Mouse (Mus musculus) embryonic facial prominence, embryonic 12.5 days (tissue): ENCODE measurements around the gene Gstt1. TPM values are rescaled to one million over a fixed set of nuclear protein-coding genes. Genes with fewer than 3 reads are reported as not detected.

Source experiments
- ATAC-seq: fragments of 200-750 bp; cut with Nextera tagmentation; 2 replicates; pipeline ENCODE4 v1.8.0; 2017; ENCODE audit not compliant: insufficient number of reproducible peaks, insufficient read depth, low FRiP score, low TSS enrichment
- H3K27ac ChIP-seq: fragments of 300-500 bp; sonication (generic); 2 replicates; pipeline ENCODE4 v1.5.1; 2016; ENCODE audit warnings: mild to moderate bottlenecking
- H3K27me3 ChIP-seq: fragments of 300-500 bp; sonication (generic); 2 replicates; pipeline ENCODE4 v1.6.1; 2016; ENCODE audit warnings: mild to moderate bottlenecking, moderate library complexity
- H3K36me3 ChIP-seq: fragments of 300-500 bp; sonication (generic); 2 replicates; pipeline ENCODE4 v1.6.1; 2016; ENCODE audit warnings: mild to moderate bottlenecking
- H3K4me1 ChIP-seq: fragments of 300-500 bp; sonication (generic); 2 replicates; pipeline ENCODE4 v1.6.1; 2016
- H3K4me2 ChIP-seq: fragments of 300-500 bp; sonication (generic); replicated peaks from 2 replicates; pipeline ENCODE4 v1.6.1; 2016; ENCODE audit warnings: mild to moderate bottlenecking, moderate library complexity
- H3K4me3 ChIP-seq: fragments of 300-500 bp; sonication (generic); 2 replicates; pipeline ENCODE4 v1.5.1; 2016; ENCODE audit warnings: mild to moderate bottlenecking
- H3K9ac ChIP-seq: fragments of 300-500 bp; sonication (generic); 2 replicates; pipeline ENCODE4 v1.6.1; 2016; ENCODE audit warnings: mild to moderate bottlenecking, moderate library complexity
- H3K9me3 ChIP-seq: fragments of 300-500 bp; sonication (generic); 2 replicates; pipeline ENCODE4 v1.6.1; 2016; ENCODE audit warnings: mild to moderate bottlenecking, moderate library complexity
- WGBS: fragments of 180-500 bp; shearing (Covaris S2); methylation state at CpG from one replicate; pipeline ENCODE4 v1.1.7; 2016; 5-methylcytosine and 5-hydroxymethylcytosine counted together
- polyA plus RNA-seq: library from polyadenylated mRNA; unstranded; fragments of >200 nt; fragmentation: Nextera tagmentation; extraction: Ambion mirVana; gene quantifications from 2 replicates; pipeline ENCODE4 v1.2.1, GENCODE M21; 2016

Gstt1 gene
- polyA plus RNA-seq, 1 experiment from 2014 or later, result 11.0 TPM

- H3K27ac ChIP-seq, result no peak overlapping the region
- H3K27me3 ChIP-seq, result peaks cover 19% of the 10 kb centered on the region; the same call in 1 of the 2 replicates
- H3K4me2 ChIP-seq, result no peak overlapping the region
- no peaks in the 10 kb centered on the region for H3K36me3 ChIP-seq
- WGBS, result 70% methylated on average over 13 of the region's 13 CpGs
- H3K9me3 ChIP-seq, result no peaks in the 10 kb centered on the region
- peaks cover 19% of the 10 kb centered on the region; the same call in 1 of the 2 replicates for H3K4me1 ChIP-seq
- H3K4me3 ChIP-seq, result no peak overlapping the region
- no peak for ATAC-seq
- no peak overlapping the region for H3K9ac ChIP-seq
These were observed 34.0 kb upstream of the Gstt1 start for GRCm38 (mm10) chr10:75832272-75832895.

GRCm38 (mm10) chr10:75830275-75830670 lies 31.9 kb upstream of the Gstt1 start:
- no peak overlapping the region for H3K27ac ChIP-seq
- no peak for ATAC-seq
- 75% methylated on average over 2 of the region's 2 CpGs for WGBS
- H3K4me2 ChIP-seq, result no peak overlapping the region
- peaks cover 17% of the 10 kb centered on the region; the same call in 1 of the 2 replicates for H3K4me1 ChIP-seq
- no peaks in the 10 kb centered on the region for H3K9me3 ChIP-seq
- H3K27me3 ChIP-seq, result peaks cover 19% of the 10 kb centered on the region; the same call in 1 of the 2 replicates
- H3K9ac ChIP-seq, result no peak overlapping the region
- no peaks in the 10 kb centered on the region for H3K36me3 ChIP-seq
- no peak overlapping the region for H3K4me3 ChIP-seq

- peaks cover 13% of the 10 kb centered on the region; the same call in 1 of the 2 replicates for H3K4me1 ChIP-seq
- H3K4me2 ChIP-seq, result no peak overlapping the region
- no peak overlapping the region for H3K9ac ChIP-seq
- H3K36me3 ChIP-seq, result no peaks in the 10 kb centered on the region
- ATAC-seq, result no peak
- 75% methylated on average over 2 of the region's 2 CpGs for WGBS
- no peak overlapping the region for H3K4me3 ChIP-seq
- H3K27ac ChIP-seq, result no peak overlapping the region
- no peaks in the 10 kb centered on the region for H3K9me3 ChIP-seq
- peaks cover 19% of the 10 kb centered on the region; the same call in 1 of the 2 replicates for H3K27me3 ChIP-seq
These were observed 31.3 kb upstream of the Gstt1 start for GRCm38 (mm10) chr10:75829529-75830274.

GRCm38 (mm10) chr10:75828500-75828931 lies 30.1 kb upstream of the Gstt1 start:
- H3K36me3 ChIP-seq, result no peaks in the 10 kb centered on the region
- H3K9me3 ChIP-seq, result no peaks in the 10 kb centered on the region
- H3K4me1 ChIP-seq, result peaks cover 4% of the 10 kb centered on the region; the same call in 1 of the 2 replicates
- H3K27me3 ChIP-seq, result peaks cover 9% of the 10 kb centered on the region; the same call in 1 of the 2 replicates
- no peak overlapping the region for H3K4me2 ChIP-seq
- H3K27ac ChIP-seq, result no peak overlapping the region
- no peak overlapping the region for H3K9ac ChIP-seq
- no peak overlapping the region for H3K4me3 ChIP-seq
- ATAC-seq, result no peak

GRCm38 (mm10) chr10:75827668-75828360 lies 29.4 kb upstream of the Gstt1 start:
- H3K4me2 ChIP-seq, result no peak overlapping the region
- H3K27ac ChIP-seq, result no peak overlapping the region
- WGBS, result 94% methylated on average over 4 of the region's 4 CpGs
- H3K27me3 ChIP-seq, result peaks cover 6% of the 10 kb centered on the region; the same call in 1 of the 2 replicates
- H3K4me1 ChIP-seq, result no peaks in the 10 kb centered on the region
- H3K9ac ChIP-seq, result no peak overlapping the region
- no peaks in the 10 kb centered on the region for H3K9me3 ChIP-seq
- ATAC-seq, result 0 out of 2 replicates have a peak, but pooled peaks have one; percentile 28
- no peak overlapping the region for H3K4me3 ChIP-seq
- no peaks in the 10 kb centered on the region for H3K36me3 ChIP-seq

- Histone ChIP-seq H3K4me1 (no peaks in the 10 kb centered on the region), H3K9me3 (no peaks in the 10 kb centered on the region), H3K4me2 (no peak overlapping the region), H3K36me3 (no peaks in the 10 kb centered on the region), H3K9ac (no peak overlapping the region), H3K27ac (no peak overlapping the region), H3K4me3 (no peak overlapping the region), H3K27me3 (0 out of 2 replicates have a peak, but pooled peaks cover 2% of the 10 kb centered on the region)
- no peak for ATAC-seq
- WGBS, result 85% methylated on average over 4 of the region's 4 CpGs
These were observed 26.1 kb upstream of the Gstt1 start for GRCm38 (mm10) chr10:75824530-75824929.

GRCm38 (mm10) chr10:75823782-75824181 lies 25.4 kb upstream of the Gstt1 start:
- no peak overlapping the region for H3K9ac ChIP-seq
- no peak overlapping the region for H3K4me3 ChIP-seq
- no peaks in the 10 kb centered on the region for H3K9me3 ChIP-seq
- no peak overlapping the region for H3K27ac ChIP-seq
- 88% methylated on average over 1 of the region's 1 CpGs for WGBS
- no peaks in the 10 kb centered on the region for H3K4me1 ChIP-seq
- H3K27me3 ChIP-seq, result 0 out of 2 replicates have a peak, but pooled peaks cover 2% of the 10 kb centered on the region
- H3K36me3 ChIP-seq, result no peaks in the 10 kb centered on the region
- no peak for ATAC-seq
- no peak overlapping the region for H3K4me2 ChIP-seq

- no peak for ATAC-seq
- Histone ChIP-seq H3K4me2 (no peak within 1 kb of the TSS), H3K9me3 (no peaks in the 10 kb centered on the region), H3K27ac (no peak within 1 kb of the TSS), H3K4me1 (no peaks in the 10 kb centered on the region), H3K27me3 (0 out of 2 replicates have a peak, but pooled peaks cover under 1% of the 10 kb centered on the region), H3K4me3 (no peak within 1 kb of the TSS), H3K36me3 (no peaks in the 10 kb centered on the region), H3K9ac (no peak within 1 kb of the TSS)
- WGBS, result 88% methylated on average over 2 of the region's 2 CpGs
These were observed 24.1 kb upstream of the Gstt1 start, which contains the start of gene Gstt4 for GRCm38 (mm10) chr10:75822443-75822842. Gene Gstt4, minus strand, starts transcription at chr10:75822543.

- no peak overlapping the region for H3K4me3 ChIP-seq
- no peaks in the 10 kb centered on the region for H3K4me1 ChIP-seq
- H3K27me3 ChIP-seq, result no peaks in the 10 kb centered on the region
- 89% methylated on average over 5 of the region's 5 CpGs for WGBS
- H3K9me3 ChIP-seq, result no peaks in the 10 kb centered on the region
- H3K9ac ChIP-seq, result no peak overlapping the region
- no peak for ATAC-seq
- no peak overlapping the region for H3K27ac ChIP-seq
- H3K36me3 ChIP-seq, result no peaks in the 10 kb centered on the region
- no peak overlapping the region for H3K4me2 ChIP-seq
These were observed 21.5 kb upstream of the Gstt1 start for GRCm38 (mm10) chr10:75819882-75820281.

GRCm38 (mm10) chr10:75818641-75819040 lies 20.3 kb upstream of the Gstt1 start:
- Histone ChIP-seq H3K27me3 (no peaks in the 10 kb centered on the region), H3K4me1 (no peaks in the 10 kb centered on the region), H3K4me2 (no peak overlapping the region), H3K36me3 (no peaks in the 10 kb centered on the region), H3K9ac (no peak overlapping the region), H3K4me3 (no peak overlapping the region), H3K9me3 (no peaks in the 10 kb centered on the region), H3K27ac (no peak overlapping the region)
- WGBS, result 62% methylated on average over 10 of the region's 10 CpGs
- no peak for ATAC-seq

GRCm38 (mm10) chr10:75804217-75804616 lies 5.8 kb upstream of the Gstt1 start:
- WGBS, result 67% methylated on average over 2 of the region's 2 CpGs
- Histone ChIP-seq H3K4me3 (no peak overlapping the region), H3K27ac (no peak overlapping the region), H3K27me3 (0 out of 2 replicates have a peak, but pooled peaks cover 4% of the 10 kb centered on the region), H3K4me1 (no peaks in the 10 kb centered on the region), H3K9ac (no peak overlapping the region), H3K4me2 (no peak overlapping the region), H3K9me3 (no peaks in the 10 kb centered on the region), H3K36me3 (no peaks in the 10 kb centered on the region)
- no peak for ATAC-seq
